Mouse (Mus musculus): ENCODE results near the gene Gstz1. TPM values are rescaled to one million over a fixed set of nuclear protein-coding genes. Genes with fewer than 3 reads are reported as not detected.
A peak's percentile ranks its signal among the peaks of the same experiment; 100 is the strongest.
"Not testable (repeated sequence)": the region's sequence is repeated elsewhere in the genome, so short reads cannot be mapped to it uniquely, and the experiment has no call there.

Gene Gstz1
- polyA plus RNA-seq, 1 experiment from 2014 or later, result 124 TPM

GRCm38 (mm10) chr12:87148136-87148535 lies 1.2 kb downstream of the Gstz1 start:
- 14% methylated on average over 15 of the region's 15 CpGs for WGBS (ENCODE audit: insufficient replicate concordance)
- Histone ChIP-seq H3K9ac (ENCODE audit: low read depth, low read length) (peak overlapping the region; percentile 76), H3K4me2 (ENCODE audit: low read depth, low read length) (peak overlapping the region; percentile 75), H3K36me3 (ENCODE audit: control insufficient read depth, insufficient read depth) (no peaks in the 10 kb centered on the region), H3K4me3 (ENCODE audit: low read depth, low read length) (peak overlapping the region; percentile 85), H3K4me1 (ENCODE audit: control insufficient read depth, low read depth, low read length) (peaks cover 11% of the 10 kb centered on the region), H3K9me3 (replicated peaks; ENCODE audit: control insufficient read depth, low read length) (peaks cover 2% of the 10 kb centered on the region; the same call in 1 of the 2 replicates), H3K27me3 (ENCODE audit: control insufficient read depth, insufficient read depth, low read depth, low read length) (no peaks in the 10 kb centered on the region), H3K27ac (ENCODE audit: low read length) (peak overlapping the region; percentile 82)
- ATAC-seq (ENCODE audit: low read depth), result no peak

- no peaks in the 10 kb centered on the region for H3K36me3 ChIP-seq (ENCODE audit: control insufficient read depth, insufficient read depth)
- H3K4me3 ChIP-seq (ENCODE audit: low read depth, low read length), result no peak overlapping the region
- no peaks in the 10 kb centered on the region for H3K27me3 ChIP-seq (ENCODE audit: control insufficient read depth, insufficient read depth, low read depth, low read length)
- no peak overlapping the region for H3K27ac ChIP-seq (ENCODE audit: low read length)
- H3K9me3 ChIP-seq (replicated peaks; ENCODE audit: control insufficient read depth, low read length), result peaks cover 2% of the 10 kb centered on the region; the same call in 1 of the 2 replicates
- H3K4me2 ChIP-seq (ENCODE audit: low read depth, low read length), result no peak overlapping the region
- WGBS (ENCODE audit: insufficient replicate concordance), result 83% methylated on average over 5 of the region's 5 CpGs
- H3K9ac ChIP-seq (ENCODE audit: low read depth, low read length), result no peak overlapping the region
- peaks cover 11% of the 10 kb centered on the region for H3K4me1 ChIP-seq (ENCODE audit: control insufficient read depth, low read depth, low read length)
- no peak for ATAC-seq (ENCODE audit: low read depth)
Observed at GRCm38 (mm10) chr12:87149471-87149870, 2.5 kb downstream of the Gstz1 start.

GRCm38 (mm10) chr12:87154448-87154847 lies 7.5 kb downstream of the Gstz1 start:
- H3K4me3 ChIP-seq (ENCODE audit: low read depth, low read length); ATAC-seq (ENCODE audit: low read depth); H3K27ac ChIP-seq (ENCODE audit: low read length); H3K9ac ChIP-seq (ENCODE audit: low read depth, low read length); H3K9me3 ChIP-seq (replicated peaks; ENCODE audit: control insufficient read depth, low read length); H3K4me2 ChIP-seq (ENCODE audit: low read depth, low read length); H3K4me1 ChIP-seq (ENCODE audit: control insufficient read depth, low read depth, low read length); H3K36me3 ChIP-seq (ENCODE audit: control insufficient read depth, insufficient read depth); H3K27me3 ChIP-seq (ENCODE audit: control insufficient read depth, insufficient read depth, low read depth, low read length): not testable (repeated sequence)
- 75% methylated on average over 4 of the region's 4 CpGs for WGBS (ENCODE audit: insufficient replicate concordance)

GRCm38 (mm10) chr12:87157361-87157760 lies 10.4 kb downstream of the Gstz1 start:
- Histone ChIP-seq H3K27me3 (ENCODE audit: control insufficient read depth, insufficient read depth, low read depth, low read length) (no peaks in the 10 kb centered on the region), H3K4me1 (ENCODE audit: control insufficient read depth, low read depth, low read length) (peaks cover 10% of the 10 kb centered on the region), H3K4me3 (ENCODE audit: low read depth, low read length) (peak overlapping the region; percentile 46), H3K27ac (ENCODE audit: low read length) (peak overlapping the region; percentile 88), H3K4me2 (ENCODE audit: low read depth, low read length) (peak overlapping the region; percentile 19; the same call in 1 of the 2 replicates), H3K9me3 (replicated peaks; ENCODE audit: control insufficient read depth, low read length) (no peaks in the 10 kb centered on the region), H3K36me3 (ENCODE audit: control insufficient read depth, insufficient read depth) (peaks cover 4% of the 10 kb centered on the region), H3K9ac (ENCODE audit: low read depth, low read length) (peak overlapping the region; percentile 37)
- peak; percentile 84 for ATAC-seq (ENCODE audit: low read depth)
- WGBS (ENCODE audit: insufficient replicate concordance), result 58% methylated on average over 4 of the region's 4 CpGs

GRCm38 (mm10) chr12:87158099-87158498 lies 11.1 kb downstream of the Gstz1 start:
- peak overlapping the region; percentile 50 for H3K4me2 ChIP-seq (ENCODE audit: low read depth, low read length)
- H3K4me3 ChIP-seq (ENCODE audit: low read depth, low read length), result peak overlapping the region; percentile 46
- peak overlapping the region; percentile 88 for H3K27ac ChIP-seq (ENCODE audit: low read length)
- H3K9me3 ChIP-seq (replicated peaks; ENCODE audit: control insufficient read depth, low read length), result no peaks in the 10 kb centered on the region
- peaks cover 5% of the 10 kb centered on the region for H3K36me3 ChIP-seq (ENCODE audit: control insufficient read depth, insufficient read depth)
- WGBS (ENCODE audit: insufficient replicate concordance), result 47% methylated on average over 7 of the region's 7 CpGs
- H3K4me1 ChIP-seq (ENCODE audit: control insufficient read depth, low read depth, low read length), result peaks cover 10% of the 10 kb centered on the region
- H3K9ac ChIP-seq (ENCODE audit: low read depth, low read length), result peak overlapping the region; percentile 37; the same call in 1 of the 2 replicates
- peak; percentile 54 for ATAC-seq (ENCODE audit: low read depth)
- no peaks in the 10 kb centered on the region for H3K27me3 ChIP-seq (ENCODE audit: control insufficient read depth, insufficient read depth, low read depth, low read length)

GRCm38 (mm10) chr12:87160310-87160709 lies 13.3 kb downstream of the Gstz1 start:
- H3K27me3 ChIP-seq (ENCODE audit: control insufficient read depth, insufficient read depth, low read depth, low read length), result no peaks in the 10 kb centered on the region
- H3K4me1 ChIP-seq (ENCODE audit: control insufficient read depth, low read depth, low read length), result peaks cover 10% of the 10 kb centered on the region
- no peak for ATAC-seq (ENCODE audit: low read depth)
- 39% methylated on average over 1 of the region's 1 CpGs for WGBS (ENCODE audit: insufficient replicate concordance)
- H3K4me3 ChIP-seq (ENCODE audit: low read depth, low read length), result no peak overlapping the region
- peaks cover 15% of the 10 kb centered on the region for H3K36me3 ChIP-seq (ENCODE audit: control insufficient read depth, insufficient read depth)
- no peaks in the 10 kb centered on the region for H3K9me3 ChIP-seq (replicated peaks; ENCODE audit: control insufficient read depth, low read length)
- H3K4me2 ChIP-seq (ENCODE audit: low read depth, low read length), result no peak overlapping the region
- H3K9ac ChIP-seq (ENCODE audit: low read depth, low read length), result no peak overlapping the region
- H3K27ac ChIP-seq (ENCODE audit: low read length), result no peak overlapping the region

- H3K27me3 ChIP-seq (ENCODE audit: control insufficient read depth, insufficient read depth, low read depth, low read length), result no peaks in the 10 kb centered on the region
Observed at GRCm38 (mm10) chr12:87160815-87161214, 13.8 kb downstream of the Gstz1 start.

GRCm38 (mm10) chr12:87175194-87175946 lies 28.4 kb downstream of the Gstz1 start:
- H3K27ac ChIP-seq (ENCODE audit: low read length), result no peak overlapping the region
- no peak overlapping the region for H3K9ac ChIP-seq (ENCODE audit: low read depth, low read length)
- no peak overlapping the region for H3K4me3 ChIP-seq (ENCODE audit: low read depth, low read length)
- H3K4me1 ChIP-seq (ENCODE audit: control insufficient read depth, low read depth, low read length), result no peaks in the 10 kb centered on the region
- no peaks in the 10 kb centered on the region for H3K27me3 ChIP-seq (ENCODE audit: control insufficient read depth, insufficient read depth, low read depth, low read length)
- no peaks in the 10 kb centered on the region for H3K36me3 ChIP-seq (ENCODE audit: control insufficient read depth, insufficient read depth)
- WGBS (ENCODE audit: insufficient replicate concordance), result 46% methylated on average over 4 of the region's 4 CpGs
- ATAC-seq (ENCODE audit: low read depth), result no peak
- H3K4me2 ChIP-seq (ENCODE audit: low read depth, low read length), result no peak overlapping the region
- H3K9me3 ChIP-seq (replicated peaks; ENCODE audit: control insufficient read depth, low read length), result no peaks in the 10 kb centered on the region

More at GRCm38 (mm10) chr12:87160815-87161214, 13.8 kb downstream of the Gstz1 start:
- ATAC-seq (ENCODE audit: low read depth), result peak; percentile 14
- Histone ChIP-seq H3K36me3 (ENCODE audit: control insufficient read depth, insufficient read depth) (peaks cover 11% of the 10 kb centered on the region), H3K27ac (ENCODE audit: low read length) (no peak overlapping the region; the same call in 1 of the 2 replicates), H3K9me3 (replicated peaks; ENCODE audit: control insufficient read depth, low read length) (no peaks in the 10 kb centered on the region), H3K4me3 (ENCODE audit: low read depth, low read length) (no peak overlapping the region), H3K4me1 (ENCODE audit: control insufficient read depth, low read depth, low read length) (peaks cover 10% of the 10 kb centered on the region), H3K9ac (ENCODE audit: low read depth, low read length) (no peak overlapping the region), H3K4me2 (ENCODE audit: low read depth, low read length) (no peak overlapping the region)
- WGBS (ENCODE audit: insufficient replicate concordance), result 21% methylated on average over 5 of the region's 5 CpGs

- no peak overlapping the region for H3K4me3 ChIP-seq (ENCODE audit: low read depth, low read length)
- H3K4me1 ChIP-seq (ENCODE audit: control insufficient read depth, low read depth, low read length), result no peaks in the 10 kb centered on the region
- ATAC-seq (ENCODE audit: low read depth), result no peak
- H3K9me3 ChIP-seq (replicated peaks; ENCODE audit: control insufficient read depth, low read length), result no peaks in the 10 kb centered on the region
- H3K36me3 ChIP-seq (ENCODE audit: control insufficient read depth, insufficient read depth), result no peaks in the 10 kb centered on the region
- no peaks in the 10 kb centered on the region for H3K27me3 ChIP-seq (ENCODE audit: control insufficient read depth, insufficient read depth, low read depth, low read length)
- no peak overlapping the region for H3K9ac ChIP-seq (ENCODE audit: low read depth, low read length)
- no peak overlapping the region for H3K4me2 ChIP-seq (ENCODE audit: low read depth, low read length)
- 82% methylated on average over 4 of the region's 4 CpGs for WGBS (ENCODE audit: insufficient replicate concordance)
- no peak overlapping the region for H3K27ac ChIP-seq (ENCODE audit: low read length)
Observed at GRCm38 (mm10) chr12:87177631-87178030, 30.7 kb downstream of the Gstz1 start.

Data from liver, embryonic 16.5 days (tissue).